Mouse (Mus musculus): ENCODE results near the gene Asgr1. TPM values are rescaled to one million over a fixed set of nuclear protein-coding genes. Genes with fewer than 3 reads are reported as not detected.

Gene Asgr1
- polyA plus RNA-seq, 1 experiment from 2014 or later = 0.31 TPM

GRCm38 (mm10) chr11:70097396-70097795, 43.5 kb downstream of the Asgr1 start:
- Histone ChIP-seq H3K9me3 (replicated peaks; ENCODE audit: control insufficient read depth, low read length) (no peaks in the 10 kb centered on the region), H3K4me1 (ENCODE audit: control insufficient read depth, insufficient read depth, low read length) (no peaks in the 10 kb centered on the region), H3K4me2 (ENCODE audit: low read depth, low read length) (no peak overlapping the region), H3K36me3 (ENCODE audit: control insufficient read depth, insufficient read depth, low read length) (no peaks in the 10 kb centered on the region), H3K9ac (ENCODE audit: low read length) (no peak overlapping the region), H3K27me3 (ENCODE audit: control insufficient read depth, insufficient read depth, low read length) (no peaks in the 10 kb centered on the region), H3K4me3 (replicated peaks; ENCODE audit: low read length) (no peak overlapping the region), H3K27ac (ENCODE audit: low read length) (no peak overlapping the region)
- 48% methylated on average over 11 of the region's 11 CpGs for WGBS
- no peak for ATAC-seq (ENCODE audit: insufficient read depth, low FRiP score)

GRCm38 (mm10) chr11:70099102-70099501, 45.2 kb downstream of the Asgr1 start:
- no peak overlapping the region for H3K27ac ChIP-seq (ENCODE audit: low read length)
- 95% methylated on average over 2 of the region's 2 CpGs for WGBS
- H3K4me2 ChIP-seq (ENCODE audit: low read depth, low read length) = no peak overlapping the region
- no peak for ATAC-seq (ENCODE audit: insufficient read depth, low FRiP score)
- H3K4me1 ChIP-seq (ENCODE audit: control insufficient read depth, insufficient read depth, low read length) = no peaks in the 10 kb centered on the region
- no peak overlapping the region for H3K4me3 ChIP-seq (replicated peaks; ENCODE audit: low read length)
- H3K27me3 ChIP-seq (ENCODE audit: control insufficient read depth, insufficient read depth, low read length) = no peaks in the 10 kb centered on the region
- no peaks in the 10 kb centered on the region for H3K9me3 ChIP-seq (replicated peaks; ENCODE audit: control insufficient read depth, low read length)
- H3K9ac ChIP-seq (ENCODE audit: low read length) = no peak overlapping the region
- no peaks in the 10 kb centered on the region for H3K36me3 ChIP-seq (ENCODE audit: control insufficient read depth, insufficient read depth, low read length)

GRCm38 (mm10) chr11:70099809-70100208, 45.9 kb downstream of the Asgr1 start:
- H3K4me1 ChIP-seq (ENCODE audit: control insufficient read depth, insufficient read depth, low read length) = no peaks in the 10 kb centered on the region
- no peak overlapping the region for H3K4me2 ChIP-seq (ENCODE audit: low read depth, low read length)
- no peak for ATAC-seq (ENCODE audit: insufficient read depth, low FRiP score)
- WGBS = 81% methylated on average over 2 of the region's 2 CpGs
- H3K9me3 ChIP-seq (replicated peaks; ENCODE audit: control insufficient read depth, low read length) = no peaks in the 10 kb centered on the region
- H3K27ac ChIP-seq (ENCODE audit: low read length) = no peak overlapping the region
- H3K9ac ChIP-seq (ENCODE audit: low read length) = no peak overlapping the region
- H3K4me3 ChIP-seq (replicated peaks; ENCODE audit: low read length) = no peak overlapping the region
- no peaks in the 10 kb centered on the region for H3K27me3 ChIP-seq (ENCODE audit: control insufficient read depth, insufficient read depth, low read length)
- no peaks in the 10 kb centered on the region for H3K36me3 ChIP-seq (ENCODE audit: control insufficient read depth, insufficient read depth, low read length)

GRCm38 (mm10) chr11:70103701-70104315, 49.9 kb downstream of the Asgr1 start:
- no peaks in the 10 kb centered on the region for H3K36me3 ChIP-seq (ENCODE audit: control insufficient read depth, insufficient read depth, low read length)
- H3K9ac ChIP-seq (ENCODE audit: low read length) = no peak overlapping the region
- WGBS = 72% methylated on average over 14 of the region's 14 CpGs
- H3K27me3 ChIP-seq (ENCODE audit: control insufficient read depth, insufficient read depth, low read length) = no peaks in the 10 kb centered on the region
- no peak overlapping the region for H3K4me2 ChIP-seq (ENCODE audit: low read depth, low read length)
- no peak overlapping the region for H3K27ac ChIP-seq (ENCODE audit: low read length)
- ATAC-seq (ENCODE audit: insufficient read depth, low FRiP score) = no peak
- 0 out of 2 replicates have a peak, but pooled peaks cover 5% of the 10 kb centered on the region for H3K4me1 ChIP-seq (ENCODE audit: control insufficient read depth, insufficient read depth, low read length)
- H3K9me3 ChIP-seq (replicated peaks; ENCODE audit: control insufficient read depth, low read length) = no peaks in the 10 kb centered on the region
- no peak overlapping the region for H3K4me3 ChIP-seq (replicated peaks; ENCODE audit: low read length)

- Histone ChIP-seq H3K9ac (ENCODE audit: low read length) (no peak overlapping the region), H3K36me3 (ENCODE audit: control insufficient read depth, insufficient read depth, low read length) (no peaks in the 10 kb centered on the region), H3K9me3 (replicated peaks; ENCODE audit: control insufficient read depth, low read length) (no peaks in the 10 kb centered on the region), H3K27ac (ENCODE audit: low read length) (no peak overlapping the region), H3K4me3 (replicated peaks; ENCODE audit: low read length) (no peak overlapping the region), H3K27me3 (ENCODE audit: control insufficient read depth, insufficient read depth, low read length) (no peaks in the 10 kb centered on the region), H3K4me2 (ENCODE audit: low read depth, low read length) (no peak overlapping the region), H3K4me1 (ENCODE audit: control insufficient read depth, insufficient read depth, low read length) (0 out of 2 replicates have a peak, but pooled peaks cover 5% of the 10 kb centered on the region)
- 44% methylated on average over 8 of the region's 8 CpGs for WGBS
- ATAC-seq (ENCODE audit: insufficient read depth, low FRiP score) = no peak
These were observed 53.2 kb downstream of the Asgr1 start for GRCm38 (mm10) chr11:70107085-70107484.

MicroRNAs encoded within 50 kb of the gene (microRNA counts, 519-probe panel; counts per million panel counts)
- microRNA mmu-miR-324-3p (not detected), microRNA mmu-miR-324-5p (3,002 counts per million, percentile 69 among the panel's probes with 10 or more counts)

Small RNA genes lying within 50 kb of the gene (microRNA-seq; reads per million reads assigned to microRNA genes)
- 2,177 reads per million, percentile 84 among the genes with 10 or more reads in this experiment for gene Mir324

Other genes starting within 250 kb of the Asgr1 start
- 14.2 and 15.0 TPM in 2 replicates for gene Tmem102, start 248.5 kb upstream of the Asgr1 start, polyA plus RNA-seq (2015; fragmentation: Nextera tagmentation; extraction: Ambion mirVana)
- 0.03 TPM in 1 of 2 replicates, not detected in the other for gene Gm39566, start 238.8 kb upstream of the Asgr1 start, polyA plus RNA-seq (2015; fragmentation: Nextera tagmentation; extraction: Ambion mirVana)
- not detected in 2 replicates for gene Spem2, start 235.6 kb upstream of the Asgr1 start, polyA plus RNA-seq (2015; fragmentation: Nextera tagmentation; extraction: Ambion mirVana)
- not detected in 2 replicates for gene Spem1, start 231.9 kb upstream of the Asgr1 start, polyA plus RNA-seq (2015; fragmentation: Nextera tagmentation; extraction: Ambion mirVana)
- gene Nlgn2, start 216.3 kb upstream of the Asgr1 start, polyA plus RNA-seq (2015; fragmentation: Nextera tagmentation; extraction: Ambion mirVana) = 5.3 and 6.4 TPM in 2 replicates
- gene Tmem256, start 215.6 kb upstream of the Asgr1 start, polyA plus RNA-seq (2015; fragmentation: Nextera tagmentation; extraction: Ambion mirVana) = 377 and 401 TPM in 2 replicates
- 85.1 and 98.5 TPM in 2 replicates for gene Plscr3, start 207.7 kb upstream of the Asgr1 start, polyA plus RNA-seq (2015; fragmentation: Nextera tagmentation; extraction: Ambion mirVana)
- 15.3 and 19.1 TPM in 2 replicates for gene Tnk1, start 195.4 kb upstream of the Asgr1 start, polyA plus RNA-seq (2015; fragmentation: Nextera tagmentation; extraction: Ambion mirVana)
- gene Tmem95, start 176.1 kb upstream of the Asgr1 start, polyA plus RNA-seq (2015; fragmentation: Nextera tagmentation; extraction: Ambion mirVana) = not detected in 2 replicates
- gene Kctd11, start 172.7 kb upstream of the Asgr1 start, polyA plus RNA-seq (2015; fragmentation: Nextera tagmentation; extraction: Ambion mirVana) = 15.1 and 24.7 TPM in 2 replicates
- 4.0 and 5.1 TPM in 2 replicates for gene Acap1, start 158.5 kb upstream of the Asgr1 start, polyA plus RNA-seq (2015; fragmentation: Nextera tagmentation; extraction: Ambion mirVana)
- 4.9 TPM in 2 replicates for gene 2810408A11Rik, start 153.1 kb upstream of the Asgr1 start, polyA plus RNA-seq (2015; fragmentation: Nextera tagmentation; extraction: Ambion mirVana)
- 7.5 TPM in 2 replicates for gene Neurl4, start 153.0 kb upstream of the Asgr1 start, polyA plus RNA-seq (2015; fragmentation: Nextera tagmentation; extraction: Ambion mirVana)
- gene Gps2, start 140.2 kb upstream of the Asgr1 start, polyA plus RNA-seq (2015; fragmentation: Nextera tagmentation; extraction: Ambion mirVana) = 61.6 and 63.4 TPM in 2 replicates
- 1,516 and 1,535 TPM in 2 replicates for gene Eif5a, start 132.1 kb upstream of the Asgr1 start, polyA plus RNA-seq (2015; fragmentation: Nextera tagmentation; extraction: Ambion mirVana)
- 2.9 and 3.8 TPM in 2 replicates for gene Ybx2, start 118.3 kb upstream of the Asgr1 start, polyA plus RNA-seq (2015; fragmentation: Nextera tagmentation; extraction: Ambion mirVana)
- gene Slc2a4, start 105.9 kb upstream of the Asgr1 start, polyA plus RNA-seq (2015; fragmentation: Nextera tagmentation; extraction: Ambion mirVana) = 38.3 and 39.1 TPM in 2 replicates
- 397 and 438 TPM in 2 replicates for gene Cldn7, start 89.3 kb upstream of the Asgr1 start, polyA plus RNA-seq (2015; fragmentation: Nextera tagmentation; extraction: Ambion mirVana)
- 17.5 and 17.7 TPM in 2 replicates for gene Ctdnep1, start 72.9 kb upstream of the Asgr1 start, polyA plus RNA-seq (2015; fragmentation: Nextera tagmentation; extraction: Ambion mirVana)
- gene Elp5, start 71.6 kb upstream of the Asgr1 start, polyA plus RNA-seq (2015; fragmentation: Nextera tagmentation; extraction: Ambion mirVana) = 102 and 103 TPM in 2 replicates
- gene Gabarap, start 62.9 kb upstream of the Asgr1 start, polyA plus RNA-seq (2015; fragmentation: Nextera tagmentation; extraction: Ambion mirVana) = 485 and 494 TPM in 2 replicates
- 44.3 and 47.9 TPM in 2 replicates for gene Phf23, start 58.3 kb upstream of the Asgr1 start, polyA plus RNA-seq (2015; fragmentation: Nextera tagmentation; extraction: Ambion mirVana)
- 17.7 and 22.3 TPM in 2 replicates for gene Dvl2, start 53.5 kb upstream of the Asgr1 start, polyA plus RNA-seq (2015; fragmentation: Nextera tagmentation; extraction: Ambion mirVana)
- 115 and 119 TPM in 2 replicates for gene Acadvl, start 38.7 kb upstream of the Asgr1 start, polyA plus RNA-seq (2015; fragmentation: Nextera tagmentation; extraction: Ambion mirVana)
- 8.4 and 9.0 TPM in 2 replicates for gene Dlg4, start 37.1 kb upstream of the Asgr1 start, polyA plus RNA-seq (2015; fragmentation: Nextera tagmentation; extraction: Ambion mirVana)
- 0.71 and 0.72 TPM in 2 replicates for gene Asgr2, start 38.6 kb downstream of the Asgr1 start, polyA plus RNA-seq (2015; fragmentation: Nextera tagmentation; extraction: Ambion mirVana)
- gene Mgl2, start 76.2 kb downstream of the Asgr1 start, polyA plus RNA-seq (2015; fragmentation: Nextera tagmentation; extraction: Ambion mirVana) = 1.4 and 1.6 TPM in 2 replicates
- gene Clec10a, start 102.1 kb downstream of the Asgr1 start, polyA plus RNA-seq (2015; fragmentation: Nextera tagmentation; extraction: Ambion mirVana) = 1.1 and 1.3 TPM in 2 replicates
- gene Slc16a11, start 158.7 kb downstream of the Asgr1 start, polyA plus RNA-seq (2015; fragmentation: Nextera tagmentation; extraction: Ambion mirVana) = 1.5 and 1.9 TPM in 2 replicates
- 9.4 and 10.5 TPM in 2 replicates for gene Slc16a13, start 167.0 kb downstream of the Asgr1 start, polyA plus RNA-seq (2015; fragmentation: Nextera tagmentation; extraction: Ambion mirVana)
- gene Bcl6b, start 175.7 kb downstream of the Asgr1 start, polyA plus RNA-seq (2015; fragmentation: Nextera tagmentation; extraction: Ambion mirVana) = 12.1 and 13.9 TPM in 2 replicates
- 119 and 132 TPM in 2 replicates for gene 0610010K14Rik, start 183.8 kb downstream of the Asgr1 start, polyA plus RNA-seq (2015; fragmentation: Nextera tagmentation; extraction: Ambion mirVana)
- gene Gm21988, start 185.7 kb downstream of the Asgr1 start, polyA plus RNA-seq (2015; fragmentation: Nextera tagmentation; extraction: Ambion mirVana) = 9.6 and 10.2 TPM in 2 replicates
- 207 and 226 TPM in 2 replicates for gene Rnasek, start 185.8 kb downstream of the Asgr1 start, polyA plus RNA-seq (2015; fragmentation: Nextera tagmentation; extraction: Ambion mirVana)
- gene Alox12, start 201.3 kb downstream of the Asgr1 start, polyA plus RNA-seq (2015; fragmentation: Nextera tagmentation; extraction: Ambion mirVana) = 17.8 and 21.0 TPM in 2 replicates